Mouse (Mus musculus): ENCODE measurements around the gene Pfn1. TPM values are rescaled to one million over a fixed set of nuclear protein-coding genes. Genes with fewer than 3 reads are reported as not detected.
A peak's percentile ranks its signal among the peaks of the same experiment; 100 is the strongest.

Pfn1 gene
- polyA plus RNA-seq, 1 experiment, result 2,636 TPM

DNA sequence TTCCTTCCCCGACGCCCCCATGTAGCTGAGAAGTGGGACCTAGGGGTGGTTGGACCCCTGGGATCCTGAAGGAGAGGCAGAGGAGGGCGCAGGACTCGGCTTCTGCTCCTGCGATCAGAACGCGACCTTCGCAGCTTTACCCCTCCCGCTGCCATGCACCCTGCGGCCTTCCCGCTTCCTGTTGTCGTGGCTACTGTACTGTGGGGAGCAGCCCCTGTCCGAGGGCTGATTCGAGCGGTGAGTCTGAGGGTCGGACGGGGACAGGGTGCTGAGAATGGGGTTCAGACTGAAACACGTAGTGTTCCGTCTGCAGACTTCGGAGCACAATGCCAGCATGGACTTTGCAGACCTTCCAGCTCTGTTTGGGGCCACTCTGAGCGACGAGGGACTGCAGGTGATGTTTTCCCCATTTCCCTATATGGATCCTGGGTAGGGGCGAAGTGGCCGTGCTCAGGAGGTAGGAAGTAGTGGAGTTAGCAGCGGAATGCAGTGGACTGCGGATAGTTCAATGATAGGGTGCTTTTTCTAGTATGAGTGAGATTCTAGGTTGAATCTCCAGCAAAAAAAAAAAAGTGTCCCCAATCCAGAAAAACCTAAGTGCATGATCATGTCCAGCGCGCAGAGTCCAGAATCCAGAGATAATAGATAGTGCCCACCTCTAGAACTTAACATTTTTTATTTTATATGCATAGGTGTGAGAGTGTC, 6.6 kb downstream of the Pfn1 start:
- Histone ChIP-seq H3ac (ENCODE audit: control insufficient read depth, insufficient read length) (peak overlapping the region; percentile 62), H3K4me3 (peak overlapping the region; percentile 62), H3K79me2 (ENCODE audit: control insufficient read depth, insufficient read depth) (peaks cover 48% of the 10 kb centered on the region), H3K27me3 (ENCODE audit: control insufficient read depth, insufficient read depth, insufficient read length) (no peaks in the 10 kb centered on the region), H3K36me3 (ENCODE audit: control insufficient read depth, insufficient read depth) (peaks cover 43% of the 10 kb centered on the region), H3K4me2 (ENCODE audit: low read depth) (peak overlapping the region; percentile 95)
- TF ChIP-seq REST (IDR thresholded peaks at IDR 0.05; ENCODE audit: insufficient read depth, insufficient read length) (no peak), MYOG (IDR thresholded peaks at IDR 0.05; ENCODE audit: control insufficient read depth in 1 of 3, insufficient read depth in 1 of 3, insufficient read length in 2 of 3, low read depth in 2 of 3) (no peak), MYOD1 (IDR thresholded peaks at IDR 0.05; ENCODE audit: control insufficient read depth in 1 of 3, insufficient read length in 2 of 3, low read depth in 2 of 3) (no peak), CEBPB (IDR thresholded peaks at IDR 0.05; ENCODE audit: insufficient read depth, poor library complexity, severe bottlenecking) (no peak), SRF (IDR thresholded peaks at IDR 0.05; ENCODE audit: control insufficient read depth, insufficient read length, low read depth) (no peak), TCF3 (IDR thresholded peaks at IDR 0.05; ENCODE audit: insufficient read length, low read depth) (no peak), MAX (IDR thresholded peaks at IDR 0.05; ENCODE audit: low read depth) (no peak), E2F4 (IDR thresholded peaks at IDR 0.05; ENCODE audit: insufficient read depth) (no peak), TCF12 (IDR thresholded peaks at IDR 0.05; ENCODE audit: insufficient read depth, poor library complexity, severe bottlenecking) (no peak), POLR2AphosphoS2 (IDR thresholded peaks at IDR 0.05; ENCODE audit: insufficient read length, low read depth) (peak; percentile 95), POLR2A (IDR thresholded peaks at IDR 0.05; ENCODE audit: insufficient read length, low read depth) (peak; percentile 46), USF1 (IDR thresholded peaks at IDR 0.05; ENCODE audit: low read depth) (no peak)

DNA sequence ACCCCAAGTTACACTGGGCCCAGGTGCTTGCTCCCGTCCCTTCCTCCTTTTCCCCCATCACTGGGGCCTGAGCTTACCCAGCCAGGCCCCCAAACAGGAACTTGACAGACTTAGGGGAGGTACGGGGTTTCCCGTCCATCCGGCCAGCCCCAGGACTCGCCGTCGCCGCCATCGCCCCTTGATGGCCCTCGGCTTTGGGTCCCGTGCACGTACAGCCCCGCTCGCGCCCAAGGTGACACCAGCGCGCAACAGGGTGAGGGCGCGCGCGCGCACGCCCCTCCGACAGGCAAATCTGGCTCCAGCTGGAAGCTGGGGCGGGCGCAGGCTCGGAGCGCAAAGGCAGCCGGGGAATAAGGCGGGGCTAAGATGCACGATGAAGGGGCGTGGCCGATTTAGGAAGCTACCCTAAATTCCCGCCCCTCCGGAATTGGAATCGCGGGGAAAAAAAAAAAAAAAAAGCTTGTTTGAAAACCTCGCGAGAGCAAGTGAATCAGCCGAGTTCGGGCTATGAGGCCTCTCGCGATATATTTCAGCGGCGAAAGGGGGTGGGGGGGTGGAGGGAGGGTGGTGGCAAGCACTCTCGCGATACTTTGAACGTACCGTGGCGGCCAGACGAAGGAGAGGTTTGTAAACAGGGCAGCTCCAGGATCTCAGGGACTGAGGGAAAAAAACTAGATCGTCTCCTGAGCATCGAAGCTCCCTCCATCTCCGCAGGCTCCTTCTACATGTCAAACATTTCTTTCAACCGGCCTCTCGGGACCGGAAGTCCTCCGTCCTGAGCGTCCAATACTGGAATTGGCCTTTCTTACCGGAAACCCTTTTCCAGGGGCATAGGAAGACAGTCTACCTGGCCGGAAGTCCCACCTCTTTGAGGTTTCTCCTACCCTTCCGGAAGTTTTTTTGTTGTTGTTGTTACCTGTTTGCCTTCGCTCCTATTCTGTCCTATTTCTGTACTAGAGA, 7.5 kb downstream of the Pfn1 start, which contains the start of the genes Rnf167 and Slc25a11:
TSS of gene Rnf167 (plus strand) at position 545 of the 960 bp plus-strand sequence.
TSS of gene Slc25a11 (minus strand) at position 789 of the 960 bp plus-strand sequence.
- Histone ChIP-seq H3K4me2 (ENCODE audit: low read depth) (peak within 1 kb of the TSS; percentile 95), H3K27me3 (ENCODE audit: control insufficient read depth, insufficient read depth, insufficient read length) (no peaks in the 10 kb centered on the region), H3K4me3 (peak within 1 kb of the TSS; percentile 62), H3K79me2 (ENCODE audit: control insufficient read depth, insufficient read depth) (peaks cover 39% of the 10 kb centered on the region), H3ac (ENCODE audit: control insufficient read depth, insufficient read length) (peak within 1 kb of the TSS; percentile 62), H3K36me3 (ENCODE audit: control insufficient read depth, insufficient read depth) (peaks cover 35% of the 10 kb centered on the region)
- TF ChIP-seq E2F4 (IDR thresholded peaks at IDR 0.05; ENCODE audit: insufficient read depth), result no peak
- peak; percentile 95 for TF ChIP-seq POLR2A (IDR thresholded peaks at IDR 0.05; ENCODE audit: insufficient read length, low read depth)
- no peak for TF ChIP-seq USF1 (IDR thresholded peaks at IDR 0.05; ENCODE audit: low read depth)
- no peak for TF ChIP-seq REST (IDR thresholded peaks at IDR 0.05; ENCODE audit: insufficient read depth, insufficient read length)
- TF ChIP-seq MYOD1 (IDR thresholded peaks at IDR 0.05; ENCODE audit: control insufficient read depth in 1 of 3, insufficient read length in 2 of 3, low read depth in 2 of 3), result peak in 1 of 3 experiments; percentile 35
- TF ChIP-seq CEBPB (IDR thresholded peaks at IDR 0.05; ENCODE audit: insufficient read depth, poor library complexity, severe bottlenecking), result no peak
- TF ChIP-seq SRF (IDR thresholded peaks at IDR 0.05; ENCODE audit: control insufficient read depth, insufficient read length, low read depth), result no peak
- no peak for TF ChIP-seq TCF12 (IDR thresholded peaks at IDR 0.05; ENCODE audit: insufficient read depth, poor library complexity, severe bottlenecking)
- TF ChIP-seq POLR2AphosphoS2 (IDR thresholded peaks at IDR 0.05; ENCODE audit: insufficient read length, low read depth), result peak; percentile 89
- TF ChIP-seq MYOG (IDR thresholded peaks at IDR 0.05; ENCODE audit: control insufficient read depth in 1 of 3, insufficient read depth in 1 of 3, insufficient read length in 2 of 3, low read depth in 2 of 3), result peak in 2 of 3 experiments; percentile 46

DNA sequence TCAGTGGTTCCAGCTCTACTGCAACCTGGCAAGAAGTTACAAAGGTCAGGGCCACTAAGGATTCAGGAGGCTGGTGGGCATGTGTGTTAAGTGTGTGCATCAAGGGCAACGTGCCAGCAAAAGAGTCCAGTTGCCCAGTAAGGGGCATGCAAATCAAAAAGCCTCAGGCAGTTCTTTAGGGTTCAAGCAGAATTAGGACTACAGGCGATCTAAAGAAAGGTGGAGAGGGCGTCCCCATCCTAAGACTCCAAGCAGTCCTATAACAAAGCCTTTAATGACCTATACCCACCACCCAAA, 8.2 kb downstream of the Pfn1 start:
- Histone ChIP-seq H3K79me2 (ENCODE audit: control insufficient read depth, insufficient read depth) (peaks cover 31% of the 10 kb centered on the region), H3ac (ENCODE audit: control insufficient read depth, insufficient read length) (peak overlapping the region; percentile 62), H3K4me2 (ENCODE audit: low read depth) (peak overlapping the region; percentile 91), H3K36me3 (ENCODE audit: control insufficient read depth, insufficient read depth) (peaks cover 33% of the 10 kb centered on the region), H3K27me3 (ENCODE audit: control insufficient read depth, insufficient read depth, insufficient read length) (no peaks in the 10 kb centered on the region), H3K4me3 (peak overlapping the region; percentile 62)
- no peak for TF ChIP-seq TCF3 (IDR thresholded peaks at IDR 0.05; ENCODE audit: insufficient read length, low read depth)
- TF ChIP-seq REST (IDR thresholded peaks at IDR 0.05; ENCODE audit: insufficient read depth, insufficient read length), result no peak
- no peak for TF ChIP-seq POLR2A (IDR thresholded peaks at IDR 0.05; ENCODE audit: insufficient read length, low read depth)
- TF ChIP-seq SRF (IDR thresholded peaks at IDR 0.05; ENCODE audit: control insufficient read depth, insufficient read length, low read depth), result no peak
- no peak for TF ChIP-seq USF1 (IDR thresholded peaks at IDR 0.05; ENCODE audit: low read depth)
- TF ChIP-seq MYOG (IDR thresholded peaks at IDR 0.05; ENCODE audit: control insufficient read depth in 1 of 3, insufficient read depth in 1 of 3, insufficient read length in 2 of 3, low read depth in 2 of 3), result no peak
- no peak for TF ChIP-seq E2F4 (IDR thresholded peaks at IDR 0.05; ENCODE audit: insufficient read depth)
- no peak for TF ChIP-seq TCF12 (IDR thresholded peaks at IDR 0.05; ENCODE audit: insufficient read depth, poor library complexity, severe bottlenecking)
- no peak for TF ChIP-seq MAX (IDR thresholded peaks at IDR 0.05; ENCODE audit: low read depth)

DNA sequence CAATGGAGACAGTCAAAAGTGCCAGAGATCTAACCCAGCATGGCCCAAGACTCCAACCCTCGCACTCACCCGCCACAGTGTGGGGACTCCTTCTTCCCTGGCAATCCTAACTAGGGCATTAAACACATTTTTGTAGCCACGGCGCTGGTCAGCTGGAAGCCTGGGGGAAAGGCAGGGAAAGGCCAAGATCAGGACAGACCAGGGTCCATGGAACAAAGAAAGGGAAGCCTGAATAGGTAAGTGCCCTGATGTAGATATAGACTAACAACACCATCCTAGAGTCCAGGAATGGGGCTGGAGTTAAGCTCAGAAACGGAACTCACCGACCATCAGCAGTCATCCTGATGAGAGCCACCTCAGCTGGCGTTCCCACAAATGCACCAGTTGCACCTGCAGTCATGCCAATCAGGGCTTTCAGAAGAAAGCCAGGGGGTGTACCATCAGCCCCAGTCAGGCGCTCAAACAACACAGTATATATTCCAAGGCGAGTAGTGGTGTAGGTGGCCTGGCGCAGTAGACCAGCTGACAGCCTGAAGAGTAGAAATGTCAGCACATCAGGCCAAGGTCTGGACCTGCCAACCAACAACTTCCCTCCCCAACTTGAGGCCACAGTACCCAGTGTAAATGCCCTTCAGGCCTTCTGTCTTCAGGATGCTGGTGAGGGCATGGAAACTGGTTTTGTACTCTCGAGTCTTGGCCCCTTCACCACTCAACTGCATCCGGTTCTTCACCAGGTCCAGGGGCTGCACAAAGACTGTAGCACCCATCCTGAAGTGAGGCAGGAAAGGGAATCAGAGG, 8.8 kb downstream of the Pfn1 start:
- Histone ChIP-seq H3K79me2 (ENCODE audit: control insufficient read depth, insufficient read depth) (peaks cover 26% of the 10 kb centered on the region), H3ac (ENCODE audit: control insufficient read depth, insufficient read length) (peak overlapping the region; percentile 62), H3K36me3 (ENCODE audit: control insufficient read depth, insufficient read depth) (peaks cover 28% of the 10 kb centered on the region), H3K27me3 (ENCODE audit: control insufficient read depth, insufficient read depth, insufficient read length) (no peaks in the 10 kb centered on the region), H3K4me2 (ENCODE audit: low read depth) (peak overlapping the region; percentile 91), H3K4me3 (peak overlapping the region; percentile 62)
- TF ChIP-seq MYOG (IDR thresholded peaks at IDR 0.05; ENCODE audit: control insufficient read depth in 1 of 3, insufficient read depth in 1 of 3, insufficient read length in 2 of 3, low read depth in 2 of 3), result no peak
- TF ChIP-seq CEBPB (IDR thresholded peaks at IDR 0.05; ENCODE audit: insufficient read depth, poor library complexity, severe bottlenecking), result no peak
- no peak for TF ChIP-seq MAX (IDR thresholded peaks at IDR 0.05; ENCODE audit: low read depth)
- TF ChIP-seq SRF (IDR thresholded peaks at IDR 0.05; ENCODE audit: control insufficient read depth, insufficient read length, low read depth), result no peak
- no peak for TF ChIP-seq POLR2A (IDR thresholded peaks at IDR 0.05; ENCODE audit: insufficient read length, low read depth)
- TF ChIP-seq TCF12 (IDR thresholded peaks at IDR 0.05; ENCODE audit: insufficient read depth, poor library complexity, severe bottlenecking), result no peak
- TF ChIP-seq MYOD1 (IDR thresholded peaks at IDR 0.05; ENCODE audit: control insufficient read depth in 1 of 3, insufficient read length in 2 of 3, low read depth in 2 of 3), result no peak
- TF ChIP-seq E2F4 (IDR thresholded peaks at IDR 0.05; ENCODE audit: insufficient read depth), result no peak

Measured in myocyte (in vitro differentiated cells).